Mouse (Mus musculus) lung, postnatal 0 days (tissue): ENCODE results near the gene Trp53i11.

Experiments
- CTCF ChIP-seq: IDR thresholded peaks from 2 replicates; pipeline ENCODE4 v1.5.1; 2016; ENCODE audit warnings: antibody characterized with exemption, mild to moderate bottlenecking
- EP300 ChIP-seq: IDR thresholded peaks from 2 replicates; pipeline ENCODE4 v1.6.1; 2016; ENCODE audit warnings: antibody characterized with exemption, mild to moderate bottlenecking, control low read depth

GRCm38 (mm10) chr2:93192182-93192560 is 4.8 kb downstream of the Trp53i11 start:
- TF ChIP-seq CTCF (no peak), EP300 (no peak)
